Mouse (Mus musculus): ENCODE data around the gene Tssk4.

DNA sequence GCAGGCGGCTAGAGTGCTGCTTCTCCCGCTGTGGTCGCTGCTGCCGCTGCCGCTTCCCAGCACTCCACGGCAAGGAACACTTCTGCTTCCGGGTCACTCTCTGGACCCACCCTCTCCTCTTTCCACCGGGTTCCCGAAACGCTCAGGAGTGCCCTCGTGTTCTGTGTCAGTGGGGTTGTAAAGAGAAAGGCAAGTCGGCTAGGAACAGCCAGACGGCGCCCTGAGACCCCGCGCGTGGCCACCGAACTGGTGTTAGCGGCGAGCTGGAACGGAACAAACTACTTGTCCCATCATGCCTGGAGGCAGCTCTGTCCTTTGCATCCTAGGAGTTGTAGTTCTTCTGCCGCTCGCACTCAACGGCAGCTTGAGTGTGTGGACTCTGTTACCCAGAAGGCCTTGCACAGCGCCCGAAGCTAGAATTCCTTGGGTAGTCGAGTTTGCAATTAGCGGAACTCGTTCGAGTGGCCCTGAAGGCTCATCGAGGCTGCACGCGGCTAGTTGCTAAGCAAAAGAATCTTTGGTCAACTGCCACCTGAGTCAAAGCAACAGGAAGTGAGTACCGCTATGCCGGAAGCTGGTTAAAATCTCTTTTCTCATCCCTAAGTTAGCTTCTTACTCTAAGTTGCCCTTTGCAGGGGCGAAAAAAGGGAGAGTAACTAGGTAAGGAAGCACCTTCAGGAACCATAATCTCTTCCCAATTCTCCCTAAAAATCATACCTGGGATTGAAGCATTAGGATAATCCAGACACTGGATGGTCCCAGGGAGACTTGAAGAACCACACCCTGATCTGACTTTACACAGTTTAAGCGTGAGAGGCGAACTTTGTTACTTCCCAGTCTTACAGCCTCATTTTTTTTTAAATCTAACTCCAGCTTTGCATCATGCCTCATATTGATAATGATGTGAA lies 22.1 kb downstream of the Tssk4 start, which contains the start of the genes Gmpr2 and Nedd8:
- TF ChIP-seq CTCF (IDR thresholded peaks at IDR 0.05; ENCODE audit: low read depth) = no peak
- TF ChIP-seq EP300 (optimal IDR thresholded peaks at IDR 0.05) = no peak
